Mouse (Mus musculus) urinary bladder, postnatal 25 days (tissue): ENCODE results near the gene Hist1h2af.
"Not testable (repeated sequence)": the region's sequence is repeated elsewhere in the genome, so short reads cannot be mapped to it uniquely, and the experiment has no call there.

ENCODE experiments used
- DNase-seq: peaks from one replicate; pipeline ENCODE4 v3.0.0; 2022; ENCODE audit warnings: low spot score

Hist1h2af gene

GRCm38 (mm10) chr13:23555839-23556416, 22.2 kb downstream of the Hist1h2af start:
- peak; percentile 43 for DNase-seq

GRCm38 (mm10) chr13:23556906-23557305, 23.2 kb downstream of the Hist1h2af start:
- no peak for DNase-seq

GRCm38 (mm10) chr13:23560699-23561098, 27.0 kb downstream of the Hist1h2af start:
- DNase-seq: not testable (repeated sequence)

GRCm38 (mm10) chr13:23561531-23561882, 27.8 kb downstream of the Hist1h2af start:
- DNase-seq: not testable (repeated sequence)

- peak; percentile 83 for DNase-seq
Observed at GRCm38 (mm10) chr13:23561883-23562659, 28.4 kb downstream of the Hist1h2af start, which contains the start of gene Hist1h3e. Hist1h3e (minus strand) TSS chr13:23562369.

GRCm38 (mm10) chr13:23562699-23563462, 29.2 kb downstream of the Hist1h2af start:
- no peak for DNase-seq

- no peak for DNase-seq
Observed at GRCm38 (mm10) chr13:23564482-23564881, 30.8 kb downstream of the Hist1h2af start.

- DNase-seq: not testable (repeated sequence)
Observed at GRCm38 (mm10) chr13:23570261-23571021, 36.7 kb downstream of the Hist1h2af start.

- no peak for DNase-seq
Observed at GRCm38 (mm10) chr13:23571022-23571503, 37.4 kb downstream of the Hist1h2af start, which contains the start of the genes Hist1h2ae and Hist1h2bg. Hist1h2ae (minus strand) TSS chr13:23571220. Hist1h2bg (plus strand) TSS chr13:23571396.

- not testable (repeated sequence) for DNase-seq
Observed at GRCm38 (mm10) chr13:23571504-23572217, 38.0 kb downstream of the Hist1h2af start.

- no peak for DNase-seq
Observed at GRCm38 (mm10) chr13:23572218-23573033, 38.7 kb downstream of the Hist1h2af start.

GRCm38 (mm10) chr13:23573034-23573897, 39.6 kb downstream of the Hist1h2af start:
- DNase-seq: not testable (repeated sequence)

- peak; percentile 66 for DNase-seq
Observed at GRCm38 (mm10) chr13:23573898-23574524, 40.3 kb downstream of the Hist1h2af start, which contains the start of the genes Hist1h2bf and Hist1h2ad. Hist1h2bf (minus strand) TSS chr13:23574196. Hist1h2ad (plus strand) TSS chr13:23574381.

- not testable (repeated sequence) for DNase-seq
Observed at GRCm38 (mm10) chr13:23574546-23575170, 41.0 kb downstream of the Hist1h2af start.

- DNase-seq: no peak
Observed at GRCm38 (mm10) chr13:23575271-23575851, 41.7 kb downstream of the Hist1h2af start, which contains the start of gene Hist1h3d. Hist1h3d (plus strand) TSS chr13:23575763.

- not testable (repeated sequence) for DNase-seq
Observed at GRCm38 (mm10) chr13:23575864-23576313, 42.2 kb downstream of the Hist1h2af start.

- DNase-seq: no peak
Observed at GRCm38 (mm10) chr13:23576351-23576881, 42.7 kb downstream of the Hist1h2af start.
